Mouse (Mus musculus): Measurements from ENCODE around the gene Tmem150a. TPM values are rescaled to one million over a fixed set of nuclear protein-coding genes. Genes with fewer than 3 reads are reported as not detected.

Tmem150a gene
- 19.5 and 19.8 TPM in 2 replicates for polyA plus RNA-seq (2012; rRNA removed)

- Histone ChIP-seq H3K4me3 (replicated peaks; ENCODE audit: insufficient read depth, low read depth, low read length) (peak within 1 kb of the TSS; percentile 84), H3K4me1 (ENCODE audit: control insufficient read depth, insufficient read depth, low read length) (peaks cover 10% of the 10 kb centered on the region), H3K27ac (ENCODE audit: insufficient read depth, low read length) (peak within 1 kb of the TSS; percentile 68), H3K27me3 (ENCODE audit: control insufficient read depth, insufficient read depth, low read length) (no peaks in the 10 kb centered on the region)
- WGBS: under 1% methylated on average over 71 of the region's 71 CpGs
- TF ChIP-seq POLR2A (IDR thresholded peaks at IDR 0.05; ENCODE audit: borderline replicate concordance, insufficient read depth, low read length) (0 out of 2 replicates have a peak, but pooled peaks have one; percentile 17), CTCF (IDR thresholded peaks at IDR 0.05; ENCODE audit: borderline replicate concordance, insufficient read depth, low read depth, low read length) (no peak)
- DNase-seq: peak; percentile 74
These were observed at the start of gene Tmem150a for GRCm38 (mm10) chr6:72355066-72355911. Gene Tmem150a (plus strand): TSS chr6:72355447.

GRCm38 (mm10) chr6:72312198-72312597, 43.0 kb upstream of the Tmem150a start:
- TF ChIP-seq CTCF (IDR thresholded peaks at IDR 0.05; ENCODE audit: borderline replicate concordance, insufficient read depth, low read depth, low read length) (no peak), POLR2A (IDR thresholded peaks at IDR 0.05; ENCODE audit: borderline replicate concordance, insufficient read depth, low read length) (no peak)
- H3K27me3 ChIP-seq (ENCODE audit: control insufficient read depth, insufficient read depth, low read length): no peaks in the 10 kb centered on the region
- peaks cover 7% of the 10 kb centered on the region for H3K4me1 ChIP-seq (ENCODE audit: control insufficient read depth, insufficient read depth, low read length)
- no peak overlapping the region for H3K27ac ChIP-seq (ENCODE audit: insufficient read depth, low read length)
- H3K4me3 ChIP-seq (replicated peaks; ENCODE audit: insufficient read depth, low read depth, low read length): no peak overlapping the region
- 95% methylated on average over 3 of the region's 3 CpGs for WGBS
- DNase-seq: no peak

GRCm38 (mm10) chr6:72313124-72313867, 42.0 kb upstream of the Tmem150a start:
- no peak for TF ChIP-seq CTCF (IDR thresholded peaks at IDR 0.05; ENCODE audit: borderline replicate concordance, insufficient read depth, low read depth, low read length)
- no peak for TF ChIP-seq POLR2A (IDR thresholded peaks at IDR 0.05; ENCODE audit: borderline replicate concordance, insufficient read depth, low read length)
- DNase-seq: no peak
- H3K27me3 ChIP-seq (ENCODE audit: control insufficient read depth, insufficient read depth, low read length): no peaks in the 10 kb centered on the region
- 81% methylated on average over 11 of the region's 11 CpGs for WGBS
- peaks cover 3% of the 10 kb centered on the region; the same call in 1 of the 2 replicates for H3K4me1 ChIP-seq (ENCODE audit: control insufficient read depth, insufficient read depth, low read length)
- H3K4me3 ChIP-seq (replicated peaks; ENCODE audit: insufficient read depth, low read depth, low read length): no peak overlapping the region
- no peak overlapping the region for H3K27ac ChIP-seq (ENCODE audit: insufficient read depth, low read length)

- Histone ChIP-seq H3K4me3 (replicated peaks; ENCODE audit: insufficient read depth, low read depth, low read length) (no peak overlapping the region), H3K4me1 (ENCODE audit: control insufficient read depth, insufficient read depth, low read length) (no peaks in the 10 kb centered on the region), H3K27me3 (ENCODE audit: control insufficient read depth, insufficient read depth, low read length) (no peaks in the 10 kb centered on the region), H3K27ac (ENCODE audit: insufficient read depth, low read length) (no peak overlapping the region)
- TF ChIP-seq CTCF (IDR thresholded peaks at IDR 0.05; ENCODE audit: borderline replicate concordance, insufficient read depth, low read depth, low read length): no peak
- no peak for TF ChIP-seq POLR2A (IDR thresholded peaks at IDR 0.05; ENCODE audit: borderline replicate concordance, insufficient read depth, low read length)
- DNase-seq: no peak
- 83% methylated on average over 2 of the region's 2 CpGs for WGBS
These were observed 39.9 kb upstream of the Tmem150a start for GRCm38 (mm10) chr6:72315384-72315783.

GRCm38 (mm10) chr6:72316044-72316443, 39.2 kb upstream of the Tmem150a start:
- TF ChIP-seq CTCF (IDR thresholded peaks at IDR 0.05; ENCODE audit: borderline replicate concordance, insufficient read depth, low read depth, low read length) (no peak), POLR2A (IDR thresholded peaks at IDR 0.05; ENCODE audit: borderline replicate concordance, insufficient read depth, low read length) (no peak)
- no peak for DNase-seq
- Histone ChIP-seq H3K4me1 (ENCODE audit: control insufficient read depth, insufficient read depth, low read length) (no peaks in the 10 kb centered on the region), H3K4me3 (replicated peaks; ENCODE audit: insufficient read depth, low read depth, low read length) (no peak overlapping the region), H3K27me3 (ENCODE audit: control insufficient read depth, insufficient read depth, low read length) (no peaks in the 10 kb centered on the region), H3K27ac (ENCODE audit: insufficient read depth, low read length) (no peak overlapping the region)
- 92% methylated on average over 1 of the region's 1 CpGs for WGBS

- 83% methylated on average over 5 of the region's 5 CpGs for WGBS
- no peak for DNase-seq
- H3K4me1 ChIP-seq (ENCODE audit: control insufficient read depth, insufficient read depth, low read length): no peaks in the 10 kb centered on the region
These were observed 36.8 kb upstream of the Tmem150a start for GRCm38 (mm10) chr6:72318440-72318839.

GRCm38 (mm10) chr6:72319019-72319418, 36.2 kb upstream of the Tmem150a start:
- 71% methylated on average over 11 of the region's 11 CpGs for WGBS

More at GRCm38 (mm10) chr6:72318440-72318839, 36.8 kb upstream of the Tmem150a start:
- H3K27ac ChIP-seq (ENCODE audit: insufficient read depth, low read length): no peak overlapping the region
- H3K4me3 ChIP-seq (replicated peaks; ENCODE audit: insufficient read depth, low read depth, low read length): no peak overlapping the region
- no peaks in the 10 kb centered on the region for H3K27me3 ChIP-seq (ENCODE audit: control insufficient read depth, insufficient read depth, low read length)
- no peak for TF ChIP-seq CTCF (IDR thresholded peaks at IDR 0.05; ENCODE audit: borderline replicate concordance, insufficient read depth, low read depth, low read length)
- no peak for TF ChIP-seq POLR2A (IDR thresholded peaks at IDR 0.05; ENCODE audit: borderline replicate concordance, insufficient read depth, low read length)

More at GRCm38 (mm10) chr6:72319019-72319418, 36.2 kb upstream of the Tmem150a start:
- no peak overlapping the region for H3K4me3 ChIP-seq (replicated peaks; ENCODE audit: insufficient read depth, low read depth, low read length)
- TF ChIP-seq CTCF (IDR thresholded peaks at IDR 0.05; ENCODE audit: borderline replicate concordance, insufficient read depth, low read depth, low read length): no peak
- no peak for TF ChIP-seq POLR2A (IDR thresholded peaks at IDR 0.05; ENCODE audit: borderline replicate concordance, insufficient read depth, low read length)
- H3K27me3 ChIP-seq (ENCODE audit: control insufficient read depth, insufficient read depth, low read length): no peaks in the 10 kb centered on the region
- no peaks in the 10 kb centered on the region for H3K4me1 ChIP-seq (ENCODE audit: control insufficient read depth, insufficient read depth, low read length)
- H3K27ac ChIP-seq (ENCODE audit: insufficient read depth, low read length): no peak overlapping the region
- DNase-seq: no peak

Measured in cerebellum, adult 2 months (tissue).